Mouse (Mus musculus) G1E (cell line): ENCODE data around the gene Dolk.

Experiments used
- CTCF ChIP-seq: IDR thresholded peaks from 2 replicates; pipeline ENCODE4 v1.5.1; 2012; ENCODE audit warnings: low read depth, low read length, inconsistent platforms, mixed read lengths
- GATA1 ChIP-seq: IDR thresholded peaks from 2 replicates; pipeline ENCODE4 v1.6.1; 2012; ENCODE audit warnings: borderline replicate concordance, low read length, inconsistent platforms, mixed read lengths
- POLR2AphosphoS5 ChIP-seq: IDR thresholded peaks from 2 replicates; pipeline ENCODE4 v1.6.1; 2012; ENCODE audit warnings: low read depth, low read length, inconsistent platforms; ENCODE audit not compliant: insufficient replicate concordance

DNA sequence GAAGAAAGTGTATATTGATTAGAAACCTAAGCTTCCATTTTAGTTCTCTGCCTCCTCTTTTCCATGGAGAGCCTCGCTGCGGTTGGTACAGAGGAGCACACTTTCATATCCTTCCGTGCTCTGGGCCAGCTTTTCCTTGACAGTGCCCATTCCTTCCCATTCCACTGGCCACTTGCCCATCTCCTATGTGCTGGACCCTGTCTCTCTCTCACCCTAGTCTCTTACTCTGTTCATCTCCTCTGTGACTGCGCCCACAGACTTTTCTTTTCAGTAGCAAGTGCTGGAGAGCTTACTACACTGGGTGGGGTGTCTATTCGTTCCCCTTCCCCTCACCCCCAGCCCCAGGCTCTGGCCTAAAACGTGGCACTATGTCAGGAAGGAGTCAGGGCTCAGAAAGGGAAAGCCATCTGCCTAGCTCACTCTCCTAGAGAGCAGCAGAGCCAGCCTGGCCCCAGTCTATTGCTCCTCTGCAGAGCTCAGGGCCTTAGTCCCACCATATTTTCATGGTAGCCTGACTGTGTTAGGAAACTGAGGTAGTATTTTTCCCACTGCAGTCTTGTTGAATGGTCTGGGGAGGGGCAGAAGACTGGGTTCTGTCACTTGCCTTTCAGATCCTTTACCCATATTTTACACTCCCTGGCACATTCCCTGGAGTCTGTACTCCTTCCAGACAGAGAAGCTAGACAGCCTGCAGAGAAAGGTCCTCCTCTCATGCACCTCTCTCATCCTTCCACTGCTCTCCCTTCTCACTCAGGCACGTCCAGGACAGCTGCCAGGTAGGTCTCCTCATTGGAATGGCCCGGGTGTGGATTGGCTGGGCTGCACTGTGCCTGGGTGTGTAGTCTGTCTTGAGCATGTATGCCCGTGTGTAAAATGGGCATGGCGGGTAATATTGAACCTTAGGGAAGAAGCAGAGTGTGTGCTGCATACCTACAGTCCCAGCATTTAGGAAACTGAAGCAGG, 35.7 kb downstream of the Dolk start:
- TF ChIP-seq CTCF (no peak), POLR2AphosphoS5 (no peak), GATA1 (no peak)
